Mouse (Mus musculus) spleen, adult 2 months (tissue): Measurements from ENCODE around the gene Pnpla6.

Source experiments
- CTCF ChIP-seq: fragments of 200-500 bp; IDR thresholded peaks from 2 replicates; pipeline ENCODE4 v1.5.1; 2011; ENCODE audit warnings: mild to moderate bottlenecking, inconsistent platforms; ENCODE audit not compliant: insufficient read depth, insufficient read length, insufficient replicate concordance; ENCODE audit errors: extremely low read depth
- POLR2A ChIP-seq: fragments of 200-500 bp; IDR thresholded peaks from 2 replicates; pipeline ENCODE4 v1.6.1; 2011; ENCODE audit warnings: low read depth, low read length, inconsistent platforms

GRCm38 (mm10) chr8:3576211-3576960, 61.2 kb downstream of the Pnpla6 start:
- no peak for TF ChIP-seq CTCF
- no peak for TF ChIP-seq POLR2A
